In the genomic region with DNA sequence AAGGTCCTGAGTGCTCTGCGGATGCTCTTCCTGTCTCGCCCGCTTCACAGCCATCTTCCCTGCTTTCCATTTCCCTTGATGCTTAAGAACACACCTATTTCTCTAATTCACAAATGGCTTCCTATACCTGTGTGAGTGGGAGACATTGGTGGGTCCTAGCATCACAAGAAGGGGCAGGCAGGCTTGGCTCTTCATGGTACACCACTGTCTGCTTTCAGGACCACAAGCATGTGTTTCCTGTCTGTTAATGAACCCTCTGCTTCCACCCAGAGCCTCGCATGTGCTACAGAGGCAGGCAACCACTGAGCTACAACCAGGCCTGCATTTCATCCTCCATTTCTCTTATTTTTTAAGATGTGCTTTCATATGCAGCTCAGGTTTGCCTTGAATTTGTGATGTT, we compare ENCODE assay signal across 21 mouse cellular contexts.
DNase-seq lines count a peak whose midpoint lies in the region; ATAC-seq lines count a peak whose summit lies in the region.
"Had no signal": no experiment of that assay in that cellular context is flagged by ENCODE, and none has a peak within 500 bp of the region (broad histone marks: within the 10 kb centered on the region; RNA-seq: fewer than 3 reads in every experiment).

No protein-coding gene starts in this region.

- H3K4me1 ChIP-seq in forebrain, embryonic 13.5 days = no peaks in the 10 kb centered on the region

- H3K27ac ChIP-seq in forebrain, embryonic 13.5 days = no peak overlapping the region

- no peaks in the 10 kb centered on the region for H3K27me3 ChIP-seq in forebrain, embryonic 13.5 days
- H3K27me3 ChIP-seq: CH12.LX, Patski had no signal

- no peak overlapping the region for H3K4me3 ChIP-seq in forebrain, embryonic 13.5 days

- peaks cover 27% of the 10 kb centered on the region for H3K36me3 ChIP-seq in forebrain, embryonic 13.5 days (ENCODE audit: poor library complexity, severe bottlenecking)

- 0 out of 2 replicates have a peak, but pooled peaks cover 4% of the 10 kb centered on the region for H3K9me3 ChIP-seq in forebrain, embryonic 13.5 days (replicated peaks)

- no peak overlapping the region for H3K4me2 ChIP-seq in forebrain, embryonic 13.5 days

- DNase-seq in heart, adult 11 months = peak; percentile 61
- no peak for DNase-seq in heart, adult 8-10 months (ENCODE audit: low spot score)
- peak; percentile 34 for DNase-seq in 416B (ENCODE audit: low read depth)
- DNase-seq in lung, adult 18-20 months = no peak
- DNase-seq: adrenal gland, adult 2 months; adrenal gland, adult 8-10 months; adrenal gland, postnatal 10 days; adrenal gland, postnatal 14 days; adrenal gland, postnatal 25 days; adrenal gland, postnatal 36 days; B cell, adult 2 months; cerebellum, adult 11 months; cerebellum, adult 11-12 months; cerebellum, adult 18-20 months; cerebellum, adult 2 months had no signal

- 94% methylated on average over 4 of the region's 4 CpGs for WGBS in forebrain, embryonic 13.5 days

- peak; percentile 55 for ATAC-seq in common myeloid progenitor, adult 5-6 weeks (replicated peaks; ENCODE audit: low read depth, poor library complexity, severe bottlenecking)
- ATAC-seq in forebrain, embryonic 13.5 days = no peak
- ATAC-seq: activated CD4-positive, CD25-positive, alpha-beta regulatory T cell, adult 4 months; CD4-positive, CD25-positive, alpha-beta regulatory T cell, adult 4 months; Patski had no signal

- no peak overlapping the region for H3K9ac ChIP-seq in forebrain, embryonic 13.5 days

Comparison
In these comparisons a context has a peak if more than half of its experiments do, and no peak if none do; other contexts are left out.
1. DNase-seq: peak in heart, adult 11 months (single experiment) and 416B (single experiment); none in heart, adult 8-10 months (single experiment) and lung, adult 18-20 months (0 of 2).